Mouse (Mus musculus) lung, embryonic 14.5 days (tissue): ENCODE results near the gene Fdxacb1. TPM values are rescaled to one million over a fixed set of nuclear protein-coding genes. Genes with fewer than 3 reads are reported as not detected.

Experiments used
- ATAC-seq: fragments of 200-750 bp; cut with Nextera tagmentation; 2 replicates; pipeline ENCODE4 v1.8.0; 2017; ENCODE audit warnings: mild to moderate bottlenecking, moderate TSS enrichment, moderate library complexity; ENCODE audit not compliant: insufficient read depth
- DNase-seq: peaks from one replicate; pipeline ENCODE4 v3.0.0-alpha.2; 2015
- H3K27ac ChIP-seq: fragments of 300-500 bp; sonication (generic); 2 replicates; pipeline ENCODE4 v1.5.1; 2014; ENCODE audit warnings: low read depth, mild to moderate bottlenecking, moderate library complexity
- H3K27me3 ChIP-seq: fragments of 300-500 bp; sonication (generic); 2 replicates; pipeline ENCODE4 v1.6.1; 2014; ENCODE audit warnings: low read length, control low read depth; ENCODE audit not compliant: insufficient read depth
- H3K36me3 ChIP-seq: fragments of 300-500 bp; sonication (generic); 2 replicates; pipeline ENCODE4 v1.6.1; 2014; ENCODE audit warnings: control low read depth; ENCODE audit not compliant: insufficient read depth
- H3K4me1 ChIP-seq: fragments of 300-500 bp; sonication (generic); 2 replicates; pipeline ENCODE4 v1.6.1; 2014; ENCODE audit warnings: antibody characterized with exemption, control low read depth; ENCODE audit not compliant: insufficient read depth
- H3K4me2 ChIP-seq: fragments of 300-500 bp; sonication (generic); 2 replicates; pipeline ENCODE4 v1.6.1; 2014; ENCODE audit warnings: mild to moderate bottlenecking
- H3K4me3 ChIP-seq: fragments of 300-500 bp; sonication (generic); 2 replicates; pipeline ENCODE4 v1.5.1; 2014; ENCODE audit warnings: low read depth, low read length
- H3K9ac ChIP-seq: fragments of 300-500 bp; sonication (generic); 2 replicates; pipeline ENCODE4 v1.6.1; 2014
- H3K9me3 ChIP-seq: fragments of 300-500 bp; sonication (generic); 2 replicates; pipeline ENCODE4 v1.6.1; 2016; ENCODE audit warnings: low read depth, low read length, control low read depth
- CTCF ChIP-seq: IDR thresholded peaks from 2 replicates; pipeline ENCODE4 v1.5.1; 2016; ENCODE audit warnings: antibody characterized with exemption, low read depth
- WGBS: fragments of 180-500 bp; shearing (Covaris S2); extraction: QIAGEN DNeasy Blood & Tissue Kit; methylation state at CpG from one replicate; pipeline ENCODE4 v1.1.7; 2014; 5-methylcytosine and 5-hydroxymethylcytosine counted together
- polyA plus RNA-seq: library from polyadenylated mRNA; unstranded; fragments of >200 nt; fragmentation: Nextera tagmentation; extraction: Ambion mirVana; gene quantifications from 2 replicates; pipeline ENCODE4 v1.2.1, GENCODE M21; 2014

Fdxacb1 gene
- polyA plus RNA-seq, 1 experiment from 2014 or later, result 15.3 TPM

DNA sequence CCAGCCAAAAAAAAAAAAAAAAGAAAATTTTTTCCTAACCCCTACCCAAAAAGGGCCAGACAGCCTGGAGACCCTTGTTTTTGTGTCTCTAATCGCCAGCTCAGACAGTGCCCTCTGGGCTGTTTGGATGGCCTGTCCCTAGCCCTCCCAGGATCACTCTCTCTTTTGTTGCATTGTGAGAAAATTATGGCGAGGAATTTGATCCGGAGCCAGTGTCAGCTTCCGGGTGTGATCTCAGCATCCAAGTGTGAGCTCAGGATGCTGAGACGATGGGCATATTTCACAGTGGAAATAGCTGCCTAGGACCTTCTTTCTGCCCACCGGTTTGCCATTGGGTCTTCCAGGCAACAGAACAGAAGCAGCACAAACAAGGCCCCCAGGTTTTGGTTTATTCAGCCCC is 17.3 kb upstream of the Fdxacb1 start:
- Histone ChIP-seq H3K9ac (no peak overlapping the region), H3K4me2 (peak overlapping the region; percentile 41; the same call in 1 of the 2 replicates), H3K4me3 (no peak overlapping the region), H3K4me1 (peaks cover 19% of the 10 kb centered on the region), H3K27me3 (no peaks in the 10 kb centered on the region; the same call in 1 of the 2 replicates), H3K9me3 (no peaks in the 10 kb centered on the region), H3K27ac (no peak overlapping the region), H3K36me3 (no peaks in the 10 kb centered on the region)
- DNase-seq (no peak), ATAC-seq (no peak)
- no peak for TF ChIP-seq CTCF
- 81% methylated on average over 6 of the region's 6 CpGs for WGBS

GRCm38 (mm10) chr9:50751323-50751722 is 16.7 kb upstream of the Fdxacb1 start, which contains the start of gene Cryab:
Gene Cryab (plus strand): TSS chr9:50751325.
- Histone ChIP-seq H3K4me1 (peaks cover 15% of the 10 kb centered on the region), H3K27ac (peak within 1 kb of the TSS; percentile 83), H3K27me3 (no peaks in the 10 kb centered on the region; the same call in 1 of the 2 replicates), H3K36me3 (no peaks in the 10 kb centered on the region), H3K9me3 (no peaks in the 10 kb centered on the region), H3K4me3 (peak within 1 kb of the TSS; percentile 9; the same call in 1 of the 2 replicates), H3K9ac (peak within 1 kb of the TSS; percentile 44), H3K4me2 (peak within 1 kb of the TSS; percentile 41; the same call in 1 of the 2 replicates)
- ATAC-seq, result no peak
- no peak for TF ChIP-seq CTCF
- WGBS, result 56% methylated on average over 22 of the region's 22 CpGs
- DNase-seq, result no peak

GRCm38 (mm10) chr9:50752054-50752602 is 15.9 kb upstream of the Fdxacb1 start, which contains the start of gene Hspb2:
Gene Hspb2 (minus strand): TSS chr9:50752354.
- Histone ChIP-seq H3K4me1 (peaks cover 15% of the 10 kb centered on the region), H3K27me3 (no peaks in the 10 kb centered on the region; the same call in 1 of the 2 replicates), H3K27ac (peak within 1 kb of the TSS; percentile 83), H3K4me3 (peak within 1 kb of the TSS; percentile 23), H3K9ac (peak within 1 kb of the TSS; percentile 44), H3K4me2 (peak within 1 kb of the TSS; percentile 41), H3K36me3 (no peaks in the 10 kb centered on the region), H3K9me3 (no peaks in the 10 kb centered on the region)
- ATAC-seq (peak; percentile 72; the same call in 1 of the 2 replicates), DNase-seq (peak; percentile 28)
- no peak for TF ChIP-seq CTCF
- 65% methylated on average over 14 of the region's 14 CpGs for WGBS

- ATAC-seq (peak; percentile 84), DNase-seq (peak; percentile 81)
- Histone ChIP-seq H3K9ac (peak overlapping the region; percentile 27; the same call in 1 of the 2 replicates), H3K4me1 (peaks cover 15% of the 10 kb centered on the region), H3K9me3 (no peaks in the 10 kb centered on the region), H3K27me3 (no peaks in the 10 kb centered on the region; the same call in 1 of the 2 replicates), H3K4me2 (peak overlapping the region; percentile 41), H3K4me3 (peak overlapping the region; percentile 23), H3K27ac (peak overlapping the region; percentile 83), H3K36me3 (no peaks in the 10 kb centered on the region)
- TF ChIP-seq CTCF, result no peak
- 61% methylated on average over 17 of the region's 17 CpGs for WGBS
These were observed 15.0 kb upstream of the Fdxacb1 start for GRCm38 (mm10) chr9:50752784-50753615.

GRCm38 (mm10) chr9:50753947-50754346 is 14.1 kb upstream of the Fdxacb1 start:
- ATAC-seq (no peak), DNase-seq (no peak)
- Histone ChIP-seq H3K4me2 (peak overlapping the region; percentile 41; the same call in 1 of the 2 replicates), H3K4me3 (peak overlapping the region; percentile 10; the same call in 1 of the 2 replicates), H3K27me3 (no peaks in the 10 kb centered on the region; the same call in 1 of the 2 replicates), H3K4me1 (peaks cover 15% of the 10 kb centered on the region), H3K36me3 (no peaks in the 10 kb centered on the region), H3K9ac (no peak overlapping the region; the same call in 1 of the 2 replicates), H3K9me3 (no peaks in the 10 kb centered on the region), H3K27ac (no peak overlapping the region; the same call in 1 of the 2 replicates)
- no peak for TF ChIP-seq CTCF
- WGBS, result 34% methylated on average over 7 of the region's 7 CpGs

GRCm38 (mm10) chr9:50756711-50757110 is 11.3 kb upstream of the Fdxacb1 start:
- no peak for TF ChIP-seq CTCF
- H3K36me3 ChIP-seq, result no peaks in the 10 kb centered on the region
- H3K9ac ChIP-seq, result no peak overlapping the region
- no peak for ATAC-seq
- H3K4me2 ChIP-seq, result no peak overlapping the region
- no peaks in the 10 kb centered on the region for H3K9me3 ChIP-seq
- DNase-seq, result no peak
- no peak overlapping the region for H3K4me3 ChIP-seq
- no peak overlapping the region for H3K27ac ChIP-seq
- WGBS, result 63% methylated on average over 5 of the region's 5 CpGs
- no peaks in the 10 kb centered on the region for H3K27me3 ChIP-seq
- H3K4me1 ChIP-seq, result peaks cover 15% of the 10 kb centered on the region
